Mouse (Mus musculus) neutrophil, adult 59 days (primary cell): Measurements from ENCODE around the gene Vmn1r230. TPM values are rescaled to one million over a fixed set of nuclear protein-coding genes. Genes with fewer than 3 reads are reported as not detected.

Experiments used
- total RNA-seq, 2 experiments: library from RNA; stranded (reverse); gene quantifications; 1 replicate in 1 of 2; 2 replicates in 1 of 2; pipeline ENCODE4 v1.2.4; 2023

Vmn1r230 gene
- total RNA-seq, result not detected

GRCm38 (mm10) chr17:20840144-20840543 lies at the start of gene Vmn1r230:
TSS of gene Vmn1r230 (plus strand) at chr17:20840444.

GRCm38 (mm10) chr17:20811255-20811654 lies 29.0 kb upstream of the Vmn1r230 start, which contains the start of gene Vmn1r229:
TSS of gene Vmn1r229 (plus strand) at chr17:20811555.

Other genes starting within 250 kb of the Vmn1r230 start
- not detected for gene Vmn2r110, start 244.0 kb upstream of the Vmn1r230 start, total RNA-seq
- not detected for gene Fpr-rs3, start 215.6 kb upstream of the Vmn1r230 start, total RNA-seq
- gene Vmn1r226, start 157.6 kb upstream of the Vmn1r230 start, total RNA-seq, result not detected
- not detected for gene Vmn1r227, start 110.6 kb upstream of the Vmn1r230 start, total RNA-seq
- not detected for gene Vmn1r228, start 54.3 kb upstream of the Vmn1r230 start, total RNA-seq
- gene Vmn1r229, start 28.9 kb upstream of the Vmn1r230 start, total RNA-seq, result under 1 TPM in 1 of 2 experiments, not detected in 1; 0.04 TPM
- gene Vmn1r231, start 64.6 kb downstream of the Vmn1r230 start, total RNA-seq, result not detected
- not detected for gene Vmn1r232, start 79.3 kb downstream of the Vmn1r230 start, total RNA-seq
- 100 to 1,000 TPM; 232 to 240 TPM for gene Ppp2r1a, start 104.9 kb downstream of the Vmn1r230 start, total RNA-seq
- gene Vmn1r233, start 156.0 kb downstream of the Vmn1r230 start, total RNA-seq, result not detected
- gene Zfp160, start 168.5 kb downstream of the Vmn1r230 start, total RNA-seq, result 1 to 10 TPM; 6.3 to 7.5 TPM